Mouse (Mus musculus): Measurements from ENCODE around the gene Prmt3. TPM values are rescaled to one million over a fixed set of nuclear protein-coding genes. Genes with fewer than 3 reads are reported as not detected.
A peak's percentile ranks its signal among the peaks of the same experiment; 100 is the strongest.

Prmt3 gene
- not detected in 2 replicates for polyA plus RNA-seq (2012; ENCODE audit: insufficient read depth, insufficient read length, low replicate concordance, missing spikeins)

DNA sequence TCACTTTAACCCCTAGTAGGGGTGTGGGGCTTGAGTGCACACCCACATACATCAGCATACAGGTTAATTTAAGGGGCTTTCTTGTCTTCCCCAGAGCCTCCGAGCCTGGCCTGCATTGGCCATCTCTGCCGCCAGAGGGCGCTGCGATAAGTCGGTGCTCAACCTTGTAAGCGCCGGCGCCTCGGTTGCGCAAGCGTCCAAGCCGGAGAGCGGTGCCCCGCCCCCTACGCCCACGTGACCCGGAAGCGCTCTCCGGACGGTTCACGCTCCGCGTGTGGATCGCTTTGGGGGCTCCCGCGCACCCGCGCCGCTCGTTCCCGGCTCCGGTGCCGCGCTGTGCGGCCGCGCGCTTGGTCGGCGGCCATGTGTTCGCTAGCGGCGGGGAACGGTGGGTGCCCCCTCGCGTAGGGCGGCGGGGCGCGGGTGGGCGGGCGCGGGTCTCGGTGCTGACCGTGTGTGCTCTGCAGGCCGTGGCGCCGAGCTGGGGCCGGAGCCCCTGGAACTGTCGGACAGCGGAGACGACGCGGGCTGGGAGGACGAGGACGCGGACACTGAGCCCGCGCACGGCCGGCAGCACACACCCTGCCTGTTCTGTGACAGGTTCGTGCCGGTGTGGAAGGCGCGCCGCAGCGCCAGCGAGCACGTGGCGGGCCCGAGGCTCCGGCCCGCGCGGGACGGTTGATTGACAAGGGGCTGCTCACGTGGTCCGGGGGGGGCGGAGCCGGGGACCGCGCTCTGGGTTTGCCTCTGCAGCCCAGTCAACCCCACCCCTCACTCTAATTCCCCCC lies at the start of gene Prmt3:
TSS of gene Prmt3 (plus strand) at position 233 of the 788 bp plus-strand sequence.
- TF ChIP-seq POLR2A (IDR thresholded peaks at IDR 0.05; ENCODE audit: insufficient read depth, low read depth, low read length) (peak; percentile 52; the same call in 1 of the 2 replicates), CTCF (IDR thresholded peaks at IDR 0.05; ENCODE audit: insufficient read depth, low read depth, low read length) (peak; percentile 89)
- WGBS, result under 1% methylated on average over 92 of the region's 92 CpGs
- H3K27ac ChIP-seq (ENCODE audit: insufficient read depth, low read depth, low read length), result 0 out of 2 replicates have a peak within 1 kb of the TSS, but pooled peaks have one; percentile 23
- H3K4me1 ChIP-seq (ENCODE audit: control insufficient read depth, insufficient read depth, low read length), result peaks cover 6% of the 10 kb centered on the region
- peak within 1 kb of the TSS; percentile 87 for H3K4me3 ChIP-seq (ENCODE audit: insufficient read depth, low read depth, low read length)

DNA sequence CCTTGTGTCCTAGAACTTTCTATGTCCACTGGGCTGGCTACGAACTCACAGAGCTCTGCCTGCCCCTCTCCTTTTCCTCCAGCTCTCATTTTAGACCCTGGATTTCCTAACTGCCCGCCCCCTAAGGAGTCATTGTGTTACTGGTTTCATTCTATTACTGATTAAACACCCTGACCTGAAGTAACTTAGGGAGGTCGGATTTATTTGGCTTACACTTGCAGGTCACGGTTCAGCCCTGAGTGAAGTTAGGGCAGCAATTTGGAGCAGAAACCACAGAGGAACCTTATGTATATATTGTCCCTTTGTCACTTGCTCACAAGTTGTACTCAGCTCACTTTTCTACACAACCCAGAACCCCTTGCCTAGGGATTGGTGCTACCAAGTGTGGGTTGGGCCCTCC lies 43.8 kb upstream of the Prmt3 start:
- Histone ChIP-seq H3K27ac (ENCODE audit: insufficient read depth, low read depth, low read length) (no peak overlapping the region), H3K4me3 (ENCODE audit: insufficient read depth, low read depth, low read length) (no peak overlapping the region), H3K4me1 (ENCODE audit: control insufficient read depth, insufficient read depth, low read length) (no peaks in the 10 kb centered on the region)
- 79% methylated on average over 4 of the region's 4 CpGs for WGBS
- TF ChIP-seq CTCF (IDR thresholded peaks at IDR 0.05; ENCODE audit: insufficient read depth, low read depth, low read length) (no peak), POLR2A (IDR thresholded peaks at IDR 0.05; ENCODE audit: insufficient read depth, low read depth, low read length) (no peak)

DNA sequence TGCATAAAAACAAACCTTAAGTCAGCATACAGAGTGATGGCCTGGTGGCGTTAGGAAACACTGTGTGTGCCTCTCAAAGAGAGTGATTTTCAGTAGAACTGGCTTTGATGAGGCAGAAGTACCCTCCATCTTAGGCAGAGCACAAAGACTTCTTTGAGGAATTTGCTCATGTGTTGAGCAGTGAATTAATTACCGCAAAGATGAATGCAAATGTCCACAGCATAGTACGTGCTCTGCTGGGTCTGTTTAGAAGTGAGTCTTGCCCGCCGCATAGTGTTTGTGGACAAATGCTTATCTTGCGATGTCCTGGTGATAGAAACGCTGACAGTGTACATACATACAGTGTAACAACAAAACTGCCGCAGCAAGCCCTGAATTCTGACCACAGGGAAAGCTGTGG lies 38.7 kb upstream of the Prmt3 start:
- 55% methylated on average over 8 of the region's 8 CpGs for WGBS
- Histone ChIP-seq H3K4me3 (ENCODE audit: insufficient read depth, low read depth, low read length) (no peak overlapping the region), H3K27ac (ENCODE audit: insufficient read depth, low read depth, low read length) (no peak overlapping the region), H3K4me1 (ENCODE audit: control insufficient read depth, insufficient read depth, low read length) (no peaks in the 10 kb centered on the region)
- no peak for TF ChIP-seq CTCF (IDR thresholded peaks at IDR 0.05; ENCODE audit: insufficient read depth, low read depth, low read length)
- TF ChIP-seq POLR2A (IDR thresholded peaks at IDR 0.05; ENCODE audit: insufficient read depth, low read depth, low read length), result no peak

DNA sequence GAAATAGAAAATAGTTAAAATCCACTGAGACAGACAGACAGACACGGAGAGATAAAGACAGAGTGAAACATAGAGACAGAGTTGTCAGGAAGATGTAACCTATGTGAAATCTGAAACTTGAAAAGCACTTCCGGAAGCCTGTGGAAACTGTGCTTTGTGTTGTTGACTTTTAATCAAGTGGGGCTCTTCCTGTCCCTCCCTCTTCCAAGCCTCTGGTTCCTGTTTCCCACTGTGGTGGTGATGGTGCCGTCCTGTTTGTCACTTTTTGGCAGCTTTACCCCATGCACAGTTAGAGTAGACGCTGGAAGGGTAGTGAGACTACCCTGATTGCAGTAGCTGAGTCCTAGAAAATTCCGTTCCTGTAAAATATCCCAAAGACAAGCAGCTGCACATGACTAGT lies 36.7 kb upstream of the Prmt3 start:
- whole genome bisulfite sequencing, result 62% methylated on average over 5 of the region's 5 CpGs
- no peaks in the 10 kb centered on the region for H3K4me1 ChIP-seq (ENCODE audit: control insufficient read depth, insufficient read depth, low read length)
- TF ChIP-seq CTCF (IDR thresholded peaks at IDR 0.05; ENCODE audit: insufficient read depth, low read depth, low read length), result no peak
- no peak for TF ChIP-seq POLR2A (IDR thresholded peaks at IDR 0.05; ENCODE audit: insufficient read depth, low read depth, low read length)
- H3K4me3 ChIP-seq (ENCODE audit: insufficient read depth, low read depth, low read length), result no peak overlapping the region
- no peak overlapping the region for H3K27ac ChIP-seq (ENCODE audit: insufficient read depth, low read depth, low read length)

DNA sequence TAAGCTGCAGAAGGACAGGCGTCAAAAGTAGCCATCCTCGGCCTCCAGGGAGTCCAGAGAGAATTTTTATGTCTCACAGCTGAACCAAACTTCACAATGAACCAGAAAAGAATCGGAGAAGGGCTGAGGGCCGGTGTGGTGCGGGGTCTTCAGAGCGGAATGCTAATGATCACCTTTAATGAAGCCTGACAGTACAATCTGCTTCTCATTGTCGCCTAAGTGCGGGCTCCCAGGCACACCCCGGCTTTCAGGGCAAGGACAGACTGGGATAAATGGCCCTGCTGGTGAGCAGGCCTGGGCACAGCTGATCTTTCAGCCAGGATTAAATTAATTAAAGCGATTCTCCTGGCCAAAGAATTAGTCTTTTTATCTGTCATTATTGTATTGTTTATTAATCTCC lies 36.2 kb upstream of the Prmt3 start:
- 63% methylated on average over 10 of the region's 10 CpGs for WGBS
- Histone ChIP-seq H3K4me3 (ENCODE audit: insufficient read depth, low read depth, low read length) (no peak overlapping the region), H3K4me1 (ENCODE audit: control insufficient read depth, insufficient read depth, low read length) (no peaks in the 10 kb centered on the region), H3K27ac (ENCODE audit: insufficient read depth, low read depth, low read length) (no peak overlapping the region)
- no peak for TF ChIP-seq POLR2A (IDR thresholded peaks at IDR 0.05; ENCODE audit: insufficient read depth, low read depth, low read length)
- no peak for TF ChIP-seq CTCF (IDR thresholded peaks at IDR 0.05; ENCODE audit: insufficient read depth, low read depth, low read length)

DNA sequence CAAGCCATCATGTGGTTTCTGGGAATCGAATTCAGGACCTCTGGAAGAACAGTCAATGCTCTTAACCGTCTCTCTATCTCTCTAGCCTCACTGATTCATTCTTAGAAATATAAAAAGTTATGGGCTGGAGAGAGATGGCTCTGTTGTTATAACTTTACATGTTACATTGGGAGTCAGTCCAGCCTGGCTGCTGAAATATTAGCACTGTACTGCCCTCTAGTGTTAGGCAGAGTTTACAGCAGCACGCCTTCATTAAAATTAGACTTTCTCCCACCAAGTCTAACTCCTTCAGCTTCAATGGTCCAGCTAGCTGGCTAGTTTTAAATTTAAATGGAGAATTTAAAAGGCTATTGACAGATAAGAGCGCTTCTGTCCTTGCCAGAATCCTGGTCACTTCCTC lies 27.0 kb upstream of the Prmt3 start:
- Histone ChIP-seq H3K4me3 (ENCODE audit: insufficient read depth, low read depth, low read length) (no peak overlapping the region), H3K4me1 (ENCODE audit: control insufficient read depth, insufficient read depth, low read length) (0 out of 2 replicates have a peak, but pooled peaks cover 4% of the 10 kb centered on the region), H3K27ac (ENCODE audit: insufficient read depth, low read depth, low read length) (no peak overlapping the region)
- no peak for TF ChIP-seq POLR2A (IDR thresholded peaks at IDR 0.05; ENCODE audit: insufficient read depth, low read depth, low read length)
- no peak for TF ChIP-seq CTCF (IDR thresholded peaks at IDR 0.05; ENCODE audit: insufficient read depth, low read depth, low read length)
- 5% methylated on average over 4 of the region's 4 CpGs for WGBS

DNA sequence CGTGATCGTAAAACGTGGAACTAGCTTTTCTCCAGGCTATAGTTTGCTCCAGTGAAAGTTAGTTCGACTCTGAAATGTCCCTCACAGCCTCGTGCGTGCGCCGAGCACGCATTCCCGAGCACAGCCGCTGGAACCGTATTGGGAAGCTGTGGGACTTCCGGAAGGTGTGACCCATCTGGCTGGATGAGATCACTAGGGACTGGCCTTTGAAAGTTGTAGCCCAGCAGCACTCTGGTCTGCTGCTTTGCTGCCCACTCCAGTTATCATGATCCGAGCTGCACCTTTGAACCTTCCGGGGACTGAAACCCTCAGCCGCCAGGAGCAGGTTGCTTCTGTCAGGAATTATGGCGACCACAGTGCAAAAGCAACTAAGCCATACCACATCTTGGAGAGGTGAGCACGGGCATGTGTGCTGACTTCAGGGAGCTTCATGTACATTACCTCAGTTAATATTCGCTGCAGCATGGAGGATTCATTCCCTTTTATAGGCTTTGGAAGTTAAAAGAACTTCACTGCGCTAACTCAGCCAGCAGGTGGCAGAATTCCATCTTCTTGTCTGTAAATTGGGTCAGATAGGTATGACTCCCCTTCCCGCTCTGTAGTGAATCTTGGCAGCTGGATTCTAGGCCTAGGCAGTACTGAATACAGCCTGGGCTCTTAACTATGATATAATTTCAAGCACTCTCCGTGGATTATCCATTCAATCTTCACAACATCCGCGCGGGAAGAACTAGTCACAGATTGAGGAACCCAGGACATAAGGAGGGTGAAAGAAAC lies 25.2 kb upstream of the Prmt3 start:
- 38% methylated on average over 25 of the region's 25 CpGs for WGBS
- TF ChIP-seq CTCF (IDR thresholded peaks at IDR 0.05; ENCODE audit: insufficient read depth, low read depth, low read length) (no peak), POLR2A (IDR thresholded peaks at IDR 0.05; ENCODE audit: insufficient read depth, low read depth, low read length) (no peak)
- H3K4me3 ChIP-seq (ENCODE audit: insufficient read depth, low read depth, low read length), result no peak overlapping the region
- H3K4me1 ChIP-seq (ENCODE audit: control insufficient read depth, insufficient read depth, low read length), result 0 out of 2 replicates have a peak, but pooled peaks cover 4% of the 10 kb centered on the region
- no peak overlapping the region for H3K27ac ChIP-seq (ENCODE audit: insufficient read depth, low read depth, low read length)

DNA sequence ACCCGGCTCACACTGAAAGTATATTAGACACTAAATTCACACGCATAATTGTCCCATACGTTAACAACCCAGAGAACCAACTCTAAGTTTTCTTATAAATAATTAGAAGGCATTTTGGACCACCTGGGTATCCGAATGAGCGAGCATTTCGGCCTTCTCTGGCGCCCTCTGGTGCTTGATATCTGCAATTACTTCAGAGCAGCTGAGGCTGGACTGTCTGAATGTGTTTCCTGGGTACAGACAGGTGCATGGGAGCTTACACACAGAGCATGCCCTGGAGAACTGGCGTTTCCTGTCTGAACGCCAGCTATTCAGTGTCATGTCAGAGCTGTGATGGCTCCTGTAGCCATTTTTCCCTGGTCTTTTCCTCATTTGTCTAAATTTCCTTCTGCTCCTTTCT lies 23.4 kb upstream of the Prmt3 start:
- TF ChIP-seq CTCF (IDR thresholded peaks at IDR 0.05; ENCODE audit: insufficient read depth, low read depth, low read length), result peak; percentile 44; the same call in 1 of the 2 replicates
- no peak for TF ChIP-seq POLR2A (IDR thresholded peaks at IDR 0.05; ENCODE audit: insufficient read depth, low read depth, low read length)
- no peak overlapping the region for H3K4me3 ChIP-seq (ENCODE audit: insufficient read depth, low read depth, low read length)
- WGBS, result 5% methylated on average over 9 of the region's 9 CpGs
- H3K4me1 ChIP-seq (ENCODE audit: control insufficient read depth, insufficient read depth, low read length), result peaks cover 9% of the 10 kb centered on the region
- H3K27ac ChIP-seq (ENCODE audit: insufficient read depth, low read depth, low read length), result no peak overlapping the region

Data from olfactory bulb, adult 2 months (tissue).